Mouse (Mus musculus): ENCODE data around the gene Id3. TPM values are rescaled to one million over a fixed set of nuclear protein-coding genes. Genes with fewer than 3 reads are reported as not detected.

Gene Id3
- polyA plus RNA-seq, 1 experiment from 2014 or later, result 118 TPM

DNA sequence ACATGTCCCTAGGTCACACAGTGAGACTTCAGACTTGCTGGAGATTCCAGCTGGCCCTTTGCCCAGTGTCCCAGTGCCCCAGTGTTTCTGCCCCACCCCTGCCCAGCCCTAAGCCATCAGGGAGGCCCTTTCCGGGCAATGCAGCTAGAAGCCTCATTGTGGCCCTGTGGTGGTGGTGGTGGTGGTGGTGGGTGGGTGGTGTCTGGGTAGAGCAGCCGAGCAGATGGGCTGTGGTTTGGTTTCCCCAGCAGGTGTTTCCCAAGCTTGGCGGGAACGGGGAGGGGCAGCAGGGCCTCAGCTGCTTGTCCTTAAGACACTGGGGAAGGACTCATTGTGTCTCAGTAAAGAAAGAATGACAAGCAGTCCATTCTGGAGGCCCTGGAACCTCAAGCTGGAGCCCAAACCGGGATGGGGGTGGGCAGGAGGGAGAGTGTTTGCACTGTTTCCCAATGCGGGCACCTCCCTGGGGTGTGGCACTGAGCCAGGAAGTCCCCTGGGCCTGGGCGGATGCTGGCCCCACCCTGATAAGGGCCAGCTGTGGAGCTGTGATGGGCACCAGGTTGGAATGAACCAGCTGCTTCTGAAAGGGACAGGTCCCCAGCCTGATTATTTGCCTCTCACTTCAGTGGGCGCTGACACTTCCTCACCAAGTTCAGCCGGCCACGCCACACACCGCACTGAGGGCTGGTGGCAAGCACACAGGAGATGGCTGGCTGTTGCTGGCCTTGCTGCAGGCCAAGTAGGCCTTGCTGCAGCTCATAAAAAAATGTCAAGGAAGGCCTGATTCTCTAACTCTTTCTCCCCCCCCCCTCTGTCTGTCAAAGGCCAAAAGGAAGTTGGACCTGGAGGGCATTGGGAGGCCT is 34.5 kb downstream of the Id3 start:
- peak overlapping the region; percentile 60 for H3K27ac ChIP-seq (ENCODE audit: low read depth, low read length)
- H3K36me3 ChIP-seq (ENCODE audit: control insufficient read depth, insufficient read depth, low read length), result no peaks in the 10 kb centered on the region
- H3K4me2 ChIP-seq (ENCODE audit: low read length), result no peak overlapping the region
- peaks cover 16% of the 10 kb centered on the region; the same call in 1 of the 2 replicates for H3K4me1 ChIP-seq (ENCODE audit: control insufficient read depth, insufficient read depth, low read length)
- WGBS, result 34% methylated on average over 11 of the region's 11 CpGs
- no peak overlapping the region for H3K4me3 ChIP-seq (ENCODE audit: low read depth, low read length)
- H3K27me3 ChIP-seq (replicated peaks; ENCODE audit: control insufficient read depth, insufficient read depth, low read length), result no peaks in the 10 kb centered on the region
- H3K9ac ChIP-seq (ENCODE audit: low read length), result no peak overlapping the region
- peak; percentile 48 for DNase-seq (ENCODE audit: low spot score)
- peak; percentile 19 for ATAC-seq
- no peaks in the 10 kb centered on the region for H3K9me3 ChIP-seq (replicated peaks; ENCODE audit: control insufficient read depth, low read length)

DNA sequence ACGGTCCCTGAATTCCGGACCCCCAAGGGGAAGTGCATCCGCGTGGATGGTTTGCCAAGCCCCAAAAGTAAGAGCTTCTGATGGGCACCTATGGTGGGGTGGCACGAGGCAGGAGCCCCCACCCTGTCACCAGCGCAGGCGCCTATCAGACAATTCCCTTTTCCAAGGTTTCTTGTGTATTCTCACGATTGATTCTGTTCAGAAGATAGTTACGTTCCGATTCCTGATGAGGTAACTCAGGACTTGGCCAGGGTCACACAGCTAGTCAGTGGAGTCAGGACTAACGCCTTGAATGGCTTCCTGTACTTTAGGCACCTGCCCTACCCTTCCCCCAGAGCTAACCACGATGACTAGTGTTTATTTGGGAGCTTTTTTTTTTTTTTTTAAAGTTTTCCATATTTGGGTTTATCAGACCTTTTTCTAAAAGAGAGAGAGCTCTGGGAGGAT is 35.2 kb downstream of the Id3 start:
- ATAC-seq (no peak), DNase-seq (ENCODE audit: low spot score) (no peak)
- 0 out of 2 replicates have a peak overlapping the region, but pooled peaks have one; percentile 60 for H3K27ac ChIP-seq (ENCODE audit: low read depth, low read length)
- no peak overlapping the region for H3K4me3 ChIP-seq (ENCODE audit: low read depth, low read length)
- no peaks in the 10 kb centered on the region for H3K27me3 ChIP-seq (replicated peaks; ENCODE audit: control insufficient read depth, insufficient read depth, low read length)
- no peaks in the 10 kb centered on the region for H3K36me3 ChIP-seq (ENCODE audit: control insufficient read depth, insufficient read depth, low read length)
- no peak overlapping the region for H3K4me2 ChIP-seq (ENCODE audit: low read length)
- H3K9me3 ChIP-seq (replicated peaks; ENCODE audit: control insufficient read depth, low read length), result no peaks in the 10 kb centered on the region
- WGBS, result 85% methylated on average over 12 of the region's 12 CpGs
- H3K4me1 ChIP-seq (ENCODE audit: control insufficient read depth, insufficient read depth, low read length), result peaks cover 16% of the 10 kb centered on the region; the same call in 1 of the 2 replicates
- H3K9ac ChIP-seq (ENCODE audit: low read length), result no peak overlapping the region

DNA sequence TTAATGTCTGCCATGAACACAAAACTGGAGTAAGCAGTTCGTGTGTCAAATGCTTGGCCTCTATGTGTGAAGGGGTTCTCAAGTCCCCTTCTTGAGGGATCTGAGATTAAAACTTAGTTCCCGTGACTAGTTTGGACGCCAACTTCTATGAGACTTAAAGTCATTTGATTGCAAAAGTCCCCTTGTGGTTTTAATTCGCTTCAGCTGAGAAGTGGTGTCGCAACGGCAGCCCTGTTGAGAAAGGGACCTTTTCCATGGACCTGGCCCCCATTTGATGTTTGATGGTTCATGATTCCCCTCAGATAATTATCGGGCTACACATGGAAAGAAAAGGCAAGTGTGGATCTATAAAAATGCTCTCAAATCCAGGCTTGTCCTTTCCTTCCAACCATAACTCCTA is 36.2 kb downstream of the Id3 start:
- Histone ChIP-seq H3K4me2 (ENCODE audit: low read length) (peak overlapping the region; percentile 55; the same call in 1 of the 2 replicates), H3K36me3 (ENCODE audit: control insufficient read depth, insufficient read depth, low read length) (no peaks in the 10 kb centered on the region), H3K4me3 (ENCODE audit: low read depth, low read length) (no peak overlapping the region), H3K27me3 (replicated peaks; ENCODE audit: control insufficient read depth, insufficient read depth, low read length) (no peaks in the 10 kb centered on the region), H3K9me3 (replicated peaks; ENCODE audit: control insufficient read depth, low read length) (no peaks in the 10 kb centered on the region), H3K9ac (ENCODE audit: low read length) (no peak overlapping the region), H3K4me1 (ENCODE audit: control insufficient read depth, insufficient read depth, low read length) (peaks cover 12% of the 10 kb centered on the region; the same call in 1 of the 2 replicates), H3K27ac (ENCODE audit: low read depth, low read length) (no peak overlapping the region)
- ATAC-seq, result no peak
- DNase-seq (ENCODE audit: low spot score), result no peak
- 89% methylated on average over 7 of the region's 7 CpGs for WGBS

DNA sequence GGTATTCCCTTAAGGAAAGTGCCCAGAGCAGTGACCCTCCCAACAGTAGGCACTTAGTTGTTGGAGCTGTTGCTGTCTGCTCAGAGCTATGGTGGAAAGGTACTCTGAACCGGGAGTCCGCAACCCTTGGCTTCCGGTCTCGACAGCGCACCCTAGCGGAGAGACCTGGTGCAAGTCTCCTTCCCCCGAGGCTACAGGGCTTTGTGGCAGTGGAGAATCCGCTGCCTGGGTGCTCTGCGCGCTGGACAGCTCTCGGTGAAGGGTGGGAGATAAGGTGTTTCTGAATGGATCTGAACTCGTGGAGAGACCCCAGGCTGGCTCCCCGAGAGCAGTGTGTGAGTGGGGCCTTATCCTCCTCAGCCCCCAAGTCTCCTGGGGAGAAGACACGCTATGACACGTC is 36.7 kb downstream of the Id3 start:
- Histone ChIP-seq H3K4me3 (ENCODE audit: low read depth, low read length) (peak overlapping the region; percentile 28), H3K9me3 (replicated peaks; ENCODE audit: control insufficient read depth, low read length) (no peaks in the 10 kb centered on the region), H3K36me3 (ENCODE audit: control insufficient read depth, insufficient read depth, low read length) (no peaks in the 10 kb centered on the region), H3K9ac (ENCODE audit: low read length) (peak overlapping the region; percentile 49), H3K4me1 (ENCODE audit: control insufficient read depth, insufficient read depth, low read length) (peaks cover 12% of the 10 kb centered on the region; the same call in 1 of the 2 replicates), H3K4me2 (ENCODE audit: low read length) (peak overlapping the region; percentile 55), H3K27me3 (replicated peaks; ENCODE audit: control insufficient read depth, insufficient read depth, low read length) (no peaks in the 10 kb centered on the region), H3K27ac (ENCODE audit: low read depth, low read length) (peak overlapping the region; percentile 23; the same call in 1 of the 2 replicates)
- DNase-seq (ENCODE audit: low spot score) (peak; percentile 80), ATAC-seq (peak; percentile 33)
- WGBS, result 3% methylated on average over 15 of the region's 15 CpGs

DNA sequence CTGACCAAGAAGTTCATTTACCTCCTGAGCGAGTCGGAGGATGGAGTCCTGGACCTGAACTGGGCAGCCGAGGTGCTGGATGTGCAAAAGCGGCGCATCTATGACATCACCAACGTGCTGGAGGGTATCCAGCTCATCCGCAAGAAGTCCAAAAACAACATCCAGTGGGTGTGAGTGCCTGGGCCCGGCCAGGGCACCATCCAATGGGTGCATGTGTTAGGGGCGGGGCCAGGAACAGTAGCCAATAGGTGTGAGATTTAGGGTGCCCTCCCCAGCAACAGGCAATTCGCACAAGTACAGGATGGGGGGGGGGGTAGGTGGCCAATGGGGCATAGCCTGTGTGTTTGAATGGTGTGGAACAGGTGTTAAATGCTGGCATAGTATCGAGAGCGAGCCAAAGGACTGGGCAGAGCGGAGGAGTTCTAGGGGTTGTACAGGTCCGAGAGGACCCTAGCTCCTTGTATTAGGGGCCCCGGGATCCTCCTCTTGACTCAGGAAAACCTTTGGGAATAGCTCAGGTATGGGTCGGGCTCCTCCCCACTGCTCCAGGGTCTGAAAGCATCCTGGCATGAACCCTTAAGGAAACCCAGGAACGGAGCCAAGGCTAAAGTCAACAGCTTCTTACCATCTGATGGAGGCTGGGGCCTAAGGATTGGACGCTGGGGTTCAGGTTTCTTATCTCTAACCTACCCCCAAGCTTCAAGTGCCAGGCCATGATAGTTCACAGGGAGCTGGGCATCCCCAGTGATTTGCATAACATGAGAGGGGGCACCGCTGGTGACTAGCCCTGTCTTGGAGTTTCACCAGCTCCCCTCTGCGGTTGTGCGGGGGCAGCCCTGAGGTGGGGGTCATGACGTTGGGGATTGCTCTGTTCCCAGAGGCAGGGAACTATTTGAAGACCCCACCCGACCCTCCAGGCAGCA is 37.4 kb downstream of the Id3 start:
- ATAC-seq (peak; percentile 73), DNase-seq (ENCODE audit: low spot score) (peak; percentile 72)
- Histone ChIP-seq H3K27ac (ENCODE audit: low read depth, low read length) (no peak overlapping the region), H3K4me2 (ENCODE audit: low read length) (peak overlapping the region; percentile 55), H3K4me3 (ENCODE audit: low read depth, low read length) (peak overlapping the region; percentile 28), H3K27me3 (replicated peaks; ENCODE audit: control insufficient read depth, insufficient read depth, low read length) (no peaks in the 10 kb centered on the region), H3K9me3 (replicated peaks; ENCODE audit: control insufficient read depth, low read length) (no peaks in the 10 kb centered on the region), H3K9ac (ENCODE audit: low read length) (peak overlapping the region; percentile 49), H3K4me1 (ENCODE audit: control insufficient read depth, insufficient read depth, low read length) (peaks cover 12% of the 10 kb centered on the region; the same call in 1 of the 2 replicates), H3K36me3 (ENCODE audit: control insufficient read depth, insufficient read depth, low read length) (no peaks in the 10 kb centered on the region)
- 25% methylated on average over 23 of the region's 23 CpGs for WGBS

DNA sequence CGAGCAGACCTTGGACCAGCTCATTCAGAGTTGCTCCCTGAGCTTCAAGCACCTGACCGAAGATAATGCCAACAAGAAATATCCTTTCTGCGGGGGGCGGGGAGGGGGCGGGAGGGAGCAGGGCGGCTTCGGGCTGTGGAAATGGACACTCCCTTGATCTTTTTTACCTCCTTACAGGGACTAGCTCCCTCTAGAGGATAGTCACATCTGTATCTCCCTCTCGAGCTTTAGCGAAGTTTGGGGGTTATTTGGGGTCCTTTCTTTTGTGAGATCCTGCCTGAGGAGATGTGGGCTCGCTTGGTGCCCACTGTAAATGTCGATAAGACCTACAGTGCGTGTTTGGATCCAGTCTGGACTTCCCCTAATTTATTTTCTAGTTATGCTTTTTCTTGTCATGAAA is 38.1 kb downstream of the Id3 start:
- Histone ChIP-seq H3K4me1 (ENCODE audit: control insufficient read depth, insufficient read depth, low read length) (peaks cover 8% of the 10 kb centered on the region; the same call in 1 of the 2 replicates), H3K27ac (ENCODE audit: low read depth, low read length) (no peak overlapping the region), H3K4me3 (ENCODE audit: low read depth, low read length) (no peak overlapping the region), H3K27me3 (replicated peaks; ENCODE audit: control insufficient read depth, insufficient read depth, low read length) (no peaks in the 10 kb centered on the region), H3K4me2 (ENCODE audit: low read length) (no peak overlapping the region; the same call in 1 of the 2 replicates), H3K9ac (ENCODE audit: low read length) (no peak overlapping the region), H3K9me3 (replicated peaks; ENCODE audit: control insufficient read depth, low read length) (no peaks in the 10 kb centered on the region), H3K36me3 (ENCODE audit: control insufficient read depth, insufficient read depth, low read length) (peaks cover 2% of the 10 kb centered on the region; the same call in 1 of the 2 replicates)
- ATAC-seq (no peak), DNase-seq (ENCODE audit: low spot score) (no peak)
- 32% methylated on average over 12 of the region's 12 CpGs for WGBS

DNA sequence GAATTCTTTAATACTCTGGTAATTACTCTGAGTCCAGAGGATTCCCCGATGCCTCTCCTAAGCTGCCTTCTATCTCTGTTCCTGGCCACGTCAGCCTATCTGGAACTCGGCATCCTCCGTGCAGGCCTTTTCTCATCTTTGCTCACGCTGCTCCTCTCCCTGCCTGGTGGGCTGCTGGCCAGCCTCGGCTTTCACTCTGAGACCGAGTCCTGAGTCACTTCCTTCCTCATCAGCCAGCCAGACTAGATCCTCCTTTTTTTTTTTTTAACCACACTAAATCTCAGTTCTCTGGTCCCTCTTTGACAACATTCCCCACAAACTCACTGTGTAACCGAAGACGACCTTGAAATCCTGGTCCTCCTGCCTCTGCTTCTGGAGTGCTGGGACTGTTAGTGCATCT is 42.1 kb downstream of the Id3 start:
- no peak overlapping the region for H3K9ac ChIP-seq (ENCODE audit: low read length)
- H3K27me3 ChIP-seq (replicated peaks; ENCODE audit: control insufficient read depth, insufficient read depth, low read length), result no peaks in the 10 kb centered on the region
- ATAC-seq (no peak), DNase-seq (ENCODE audit: low spot score) (no peak)
- 91% methylated on average over 9 of the region's 9 CpGs for WGBS
- H3K4me2 ChIP-seq (ENCODE audit: low read length), result no peak overlapping the region
- peaks cover 27% of the 10 kb centered on the region; the same call in 1 of the 2 replicates for H3K36me3 ChIP-seq (ENCODE audit: control insufficient read depth, insufficient read depth, low read length)
- no peak overlapping the region for H3K4me3 ChIP-seq (ENCODE audit: low read depth, low read length)
- H3K9me3 ChIP-seq (replicated peaks; ENCODE audit: control insufficient read depth, low read length), result no peaks in the 10 kb centered on the region
- no peaks in the 10 kb centered on the region for H3K4me1 ChIP-seq (ENCODE audit: control insufficient read depth, insufficient read depth, low read length)
- H3K27ac ChIP-seq (ENCODE audit: low read depth, low read length), result no peak overlapping the region

DNA sequence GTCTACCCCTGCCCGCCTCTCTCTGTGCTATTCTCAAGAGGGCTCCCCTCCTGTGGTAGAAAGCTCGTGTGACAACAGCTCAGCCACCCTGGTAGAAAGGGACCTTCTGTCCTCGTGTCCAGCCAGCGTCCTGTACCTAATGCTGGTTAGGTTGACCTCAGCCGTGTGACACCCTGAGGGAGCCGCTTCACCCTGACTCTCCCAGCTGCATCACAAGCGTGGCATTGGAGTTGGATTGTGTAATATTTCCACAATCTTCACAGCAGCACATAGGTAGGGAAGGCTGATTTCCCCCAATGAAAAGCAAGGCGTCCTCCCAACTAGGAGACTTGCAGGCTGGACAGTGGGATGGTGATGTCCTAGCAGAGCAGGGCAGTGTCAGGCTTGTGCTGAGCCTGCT is 43.0 kb downstream of the Id3 start:
- H3K27ac ChIP-seq (ENCODE audit: low read depth, low read length), result no peak overlapping the region
- H3K4me1 ChIP-seq (ENCODE audit: control insufficient read depth, insufficient read depth, low read length), result no peaks in the 10 kb centered on the region
- no peaks in the 10 kb centered on the region for H3K9me3 ChIP-seq (replicated peaks; ENCODE audit: control insufficient read depth, low read length)
- H3K27me3 ChIP-seq (replicated peaks; ENCODE audit: control insufficient read depth, insufficient read depth, low read length), result no peaks in the 10 kb centered on the region
- H3K4me3 ChIP-seq (ENCODE audit: low read depth, low read length), result no peak overlapping the region
- no peak overlapping the region for H3K4me2 ChIP-seq (ENCODE audit: low read length)
- H3K36me3 ChIP-seq (ENCODE audit: control insufficient read depth, insufficient read depth, low read length), result peaks cover 27% of the 10 kb centered on the region; the same call in 1 of the 2 replicates
- no peak for DNase-seq (ENCODE audit: low spot score)
- no peak overlapping the region for H3K9ac ChIP-seq (ENCODE audit: low read length)
- WGBS, result 87% methylated on average over 8 of the region's 8 CpGs
- ATAC-seq, result no peak
